Mouse (Mus musculus): ENCODE measurements around the gene BC049715. TPM values are rescaled to one million over a fixed set of nuclear protein-coding genes. Genes with fewer than 3 reads are reported as not detected.
A peak's percentile ranks its signal among the peaks of the same experiment; 100 is the strongest.

The BC049715 gene
- total and polyA plus RNA-seq, 3 experiments, result 0.44 to 1.8 (median 0.61) TPM

- Histone ChIP-seq H3K27ac (no peak overlapping the region), H3K27me3 (ENCODE audit: control insufficient read depth, insufficient read depth, low read length) (no peaks in the 10 kb centered on the region), H3K4me3 (no peak overlapping the region), H3K9ac (ENCODE audit: low read depth, low read length) (no peak overlapping the region), H3K36me3 (ENCODE audit: control insufficient read depth, insufficient read depth, low read length) (no peaks in the 10 kb centered on the region), H3K79me2 (replicated peaks; ENCODE audit: control insufficient read depth, insufficient read depth, low read length) (no peaks in the 10 kb centered on the region), H3K4me1 (ENCODE audit: control insufficient read depth, insufficient read depth, low read length) (peaks cover 4% of the 10 kb centered on the region)
- TF ChIP-seq EP300 (IDR thresholded peaks at IDR 0.05; ENCODE audit: insufficient read depth, low read depth, low read length) (no peak), POLR2A (IDR thresholded peaks at IDR 0.05; ENCODE audit: insufficient read depth, low read depth, low read length) (no peak), CTCF (IDR thresholded peaks at IDR 0.05) (no peak)
- intact Hi-C loops (cut with DNase I), result no loop called here
- DNase-seq, result no peak
- WGBS, result 89% methylated on average over 8 of the region's 8 CpGs
These were observed 26.7 kb upstream of the BC049715 start for GRCm38 (mm10) chr6:136800710-136801109.

GRCm38 (mm10) chr6:136801274-136801673, 26.2 kb upstream of the BC049715 start:
- H3K27me3 ChIP-seq (ENCODE audit: control insufficient read depth, insufficient read depth, low read length), result no peaks in the 10 kb centered on the region
- H3K36me3 ChIP-seq (ENCODE audit: control insufficient read depth, insufficient read depth, low read length), result no peaks in the 10 kb centered on the region
- no peaks in the 10 kb centered on the region for H3K79me2 ChIP-seq (replicated peaks; ENCODE audit: control insufficient read depth, insufficient read depth, low read length)
- DNase-seq, result no peak
- intact Hi-C loops (cut with DNase I), result no loop called here
- H3K4me3 ChIP-seq, result no peak overlapping the region
- peaks cover 4% of the 10 kb centered on the region for H3K4me1 ChIP-seq (ENCODE audit: control insufficient read depth, insufficient read depth, low read length)
- WGBS, result 81% methylated on average over 6 of the region's 6 CpGs
- no peak overlapping the region for H3K9ac ChIP-seq (ENCODE audit: low read depth, low read length)
- no peak overlapping the region for H3K27ac ChIP-seq
- TF ChIP-seq CTCF (IDR thresholded peaks at IDR 0.05) (no peak), POLR2A (IDR thresholded peaks at IDR 0.05; ENCODE audit: insufficient read depth, low read depth, low read length) (no peak), EP300 (IDR thresholded peaks at IDR 0.05; ENCODE audit: insufficient read depth, low read depth, low read length) (no peak)

- 9% methylated on average over 12 of the region's 12 CpGs for WGBS
These were observed 24.2 kb upstream of the BC049715 start for GRCm38 (mm10) chr6:136803093-136803738.

DNA sequence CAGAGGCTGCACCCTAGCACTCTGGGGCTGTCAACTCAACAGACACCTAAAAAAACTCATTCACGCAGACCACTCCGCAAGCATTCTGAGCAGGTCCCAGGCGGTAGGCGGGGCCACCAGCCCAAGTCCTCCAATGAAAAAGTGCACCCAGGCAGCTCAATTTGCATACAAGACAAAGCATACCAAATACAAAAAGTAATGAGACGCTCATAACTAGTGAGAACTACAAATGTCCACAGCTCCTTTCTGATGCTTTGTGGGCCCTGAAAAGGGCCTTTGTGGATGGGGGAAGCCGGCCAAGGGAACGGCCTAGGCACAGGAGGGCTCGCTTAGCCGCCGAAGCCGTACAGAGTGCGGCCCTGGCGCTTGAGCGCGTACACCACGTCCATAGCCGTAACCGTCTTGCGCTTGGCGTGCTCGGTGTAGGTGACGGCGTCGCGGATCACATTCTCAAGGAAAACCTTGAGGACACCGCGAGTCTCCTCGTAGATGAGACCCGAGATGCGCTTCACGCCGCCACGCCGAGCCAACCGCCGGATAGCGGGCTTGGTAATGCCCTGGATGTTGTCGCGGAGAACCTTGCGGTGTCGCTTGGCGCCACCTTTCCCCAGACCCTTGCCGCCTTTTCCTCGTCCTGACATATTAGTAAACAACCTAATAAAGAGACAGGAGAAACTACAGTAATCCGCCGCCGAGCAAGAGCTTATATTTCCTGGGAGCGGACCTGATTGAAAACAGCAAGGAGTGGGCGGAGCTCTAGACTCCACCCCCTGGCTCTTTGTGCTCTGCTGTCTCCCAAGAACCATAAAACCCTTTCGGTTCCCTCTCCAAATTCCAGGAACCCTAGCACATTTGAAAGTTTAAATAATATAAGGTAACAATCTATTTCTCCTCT, 23.4 kb upstream of the BC049715 start, which contains the start of gene Hist4h4:
Hist4h4 (minus strand) TSS at position 677 of the 895 bp plus-strand sequence.
- no peaks in the 10 kb centered on the region for H3K36me3 ChIP-seq (ENCODE audit: control insufficient read depth, insufficient read depth, low read length)
- no peaks in the 10 kb centered on the region for H3K27me3 ChIP-seq (ENCODE audit: control insufficient read depth, insufficient read depth, low read length)
- H3K79me2 ChIP-seq (replicated peaks; ENCODE audit: control insufficient read depth, insufficient read depth, low read length), result no peaks in the 10 kb centered on the region
- peak; percentile 96 to 99 for DNase-seq
- peak within 1 kb of the TSS; percentile 77 for H3K9ac ChIP-seq (ENCODE audit: low read depth, low read length)
- intact Hi-C loops (cut with DNase I), result loop anchor here (1.0 kb wide), 1 partner anchor 23 kb away; the partner anchor contains the start of gene BC049715
- H3K27ac ChIP-seq, result peak within 1 kb of the TSS; percentile 99
- TF ChIP-seq EP300 (IDR thresholded peaks at IDR 0.05; ENCODE audit: insufficient read depth, low read depth, low read length), result peak; percentile 90
- no peak for TF ChIP-seq CTCF (IDR thresholded peaks at IDR 0.05)
- TF ChIP-seq POLR2A (IDR thresholded peaks at IDR 0.05; ENCODE audit: insufficient read depth, low read depth, low read length), result peak; percentile 100
- H3K4me1 ChIP-seq (ENCODE audit: control insufficient read depth, insufficient read depth, low read length), result peaks cover 4% of the 10 kb centered on the region
- peak within 1 kb of the TSS; percentile 71 for H3K4me3 ChIP-seq
- under 1% methylated on average over 50 of the region's 50 CpGs for WGBS

More at GRCm38 (mm10) chr6:136803093-136803738, 24.2 kb upstream of the BC049715 start:
- intact Hi-C loops (cut with DNase I), result no loop called here
- peaks cover 4% of the 10 kb centered on the region for H3K4me1 ChIP-seq (ENCODE audit: control insufficient read depth, insufficient read depth, low read length)
- no peak for DNase-seq
- TF ChIP-seq POLR2A (IDR thresholded peaks at IDR 0.05; ENCODE audit: insufficient read depth, low read depth, low read length) (no peak), CTCF (IDR thresholded peaks at IDR 0.05) (no peak), EP300 (IDR thresholded peaks at IDR 0.05; ENCODE audit: insufficient read depth, low read depth, low read length) (no peak)
- no peaks in the 10 kb centered on the region for H3K27me3 ChIP-seq (ENCODE audit: control insufficient read depth, insufficient read depth, low read length)
- H3K79me2 ChIP-seq (replicated peaks; ENCODE audit: control insufficient read depth, insufficient read depth, low read length), result no peaks in the 10 kb centered on the region
- peak overlapping the region; percentile 99 for H3K27ac ChIP-seq
- no peaks in the 10 kb centered on the region for H3K36me3 ChIP-seq (ENCODE audit: control insufficient read depth, insufficient read depth, low read length)
- peak overlapping the region; percentile 24; the same call in 1 of the 2 replicates for H3K9ac ChIP-seq (ENCODE audit: low read depth, low read length)
- H3K4me3 ChIP-seq, result peak overlapping the region; percentile 71

- WGBS, result 18% methylated on average over 9 of the region's 9 CpGs
- no peak overlapping the region for H3K9ac ChIP-seq (ENCODE audit: low read depth, low read length)
- H3K27ac ChIP-seq, result peak overlapping the region; percentile 99
- H3K4me1 ChIP-seq (ENCODE audit: control insufficient read depth, insufficient read depth, low read length), result peaks cover 4% of the 10 kb centered on the region
- intact Hi-C loops (cut with DNase I), result loop anchor here (1.0 kb wide), 1 partner anchor 22 kb away; the partner anchor contains the start of gene BC049715
- H3K27me3 ChIP-seq (ENCODE audit: control insufficient read depth, insufficient read depth, low read length), result no peaks in the 10 kb centered on the region
- DNase-seq, result no peak
- no peaks in the 10 kb centered on the region for H3K36me3 ChIP-seq (ENCODE audit: control insufficient read depth, insufficient read depth, low read length)
- no peaks in the 10 kb centered on the region for H3K79me2 ChIP-seq (replicated peaks; ENCODE audit: control insufficient read depth, insufficient read depth, low read length)
- peak overlapping the region; percentile 71 for H3K4me3 ChIP-seq
- TF ChIP-seq EP300 (IDR thresholded peaks at IDR 0.05; ENCODE audit: insufficient read depth, low read depth, low read length) (no peak), CTCF (IDR thresholded peaks at IDR 0.05) (no peak), POLR2A (IDR thresholded peaks at IDR 0.05; ENCODE audit: insufficient read depth, low read depth, low read length) (no peak)
These were observed 22.6 kb upstream of the BC049715 start for GRCm38 (mm10) chr6:136804705-136805408.
